Mouse (Mus musculus) activated CD4-positive, CD25-positive, alpha-beta regulatory T cell, adult 4 months (primary cell): Measurements from ENCODE around the gene Mcoln2. TPM values are rescaled to one million over a fixed set of nuclear protein-coding genes. Genes with fewer than 3 reads are reported as not detected.
A peak's percentile ranks its signal among the peaks of the same experiment; 100 is the strongest.
"Not testable (repeated sequence)": the region's sequence is repeated elsewhere in the genome, so short reads cannot be mapped to it uniquely, and the experiment has no call there.

ENCODE experiments used
- ATAC-seq: one replicate; pipeline ENCODE4 v1.8.0; 2017
- polyA plus RNA-seq, 2 experiments: library from polyadenylated mRNA; unstranded; fragments of 100-300 nt; shearing (Covaris generic); gene quantifications; one replicate each; pipeline ENCODE4 v1.2.1; 2017

Mcoln2 gene
- polyA plus RNA-seq, 2 experiments from 2014 or later = 5.6 to 11.7 TPM

- no peak for ATAC-seq
Measured at GRCm38 (mm10) chr3:146189933-146190332, 40.3 kb downstream of the Mcoln2 start.

- ATAC-seq = peak; percentile 79
Measured at GRCm38 (mm10) chr3:146192507-146192906, 42.9 kb downstream of the Mcoln2 start.

- ATAC-seq = no peak
Measured at GRCm38 (mm10) chr3:146195153-146195552, 45.5 kb downstream of the Mcoln2 start.

GRCm38 (mm10) chr3:146196301-146196700 lies 46.7 kb downstream of the Mcoln2 start:
- no peak for ATAC-seq

- ATAC-seq = no peak
Measured at GRCm38 (mm10) chr3:146196780-146197743, 47.4 kb downstream of the Mcoln2 start.

- no peak for ATAC-seq
Measured at GRCm38 (mm10) chr3:146197785-146198184, 48.2 kb downstream of the Mcoln2 start.

GRCm38 (mm10) chr3:146198803-146199481 lies 49.3 kb downstream of the Mcoln2 start:
- ATAC-seq = no peak

- ATAC-seq = no peak
Measured at GRCm38 (mm10) chr3:146199486-146199885, 49.9 kb downstream of the Mcoln2 start.

GRCm38 (mm10) chr3:146204375-146204774 lies 54.7 kb downstream of the Mcoln2 start:
- ATAC-seq = no peak

- ATAC-seq = no peak
Measured at GRCm38 (mm10) chr3:146205305-146205704, 55.7 kb downstream of the Mcoln2 start.

- no peak for ATAC-seq
Measured at GRCm38 (mm10) chr3:146206635-146207034, 57.0 kb downstream of the Mcoln2 start.

- no peak for ATAC-seq
Measured at GRCm38 (mm10) chr3:146207440-146207839, 57.8 kb downstream of the Mcoln2 start.

GRCm38 (mm10) chr3:146209759-146210158 lies 60.1 kb downstream of the Mcoln2 start:
- not testable (repeated sequence) for ATAC-seq

- no peak for ATAC-seq
Measured at GRCm38 (mm10) chr3:146211141-146211747, 61.6 kb downstream of the Mcoln2 start.

GRCm38 (mm10) chr3:146211964-146212363 lies 62.3 kb downstream of the Mcoln2 start:
- no peak for ATAC-seq

- no peak for ATAC-seq
Measured at GRCm38 (mm10) chr3:146213336-146213735, 63.7 kb downstream of the Mcoln2 start.

- no peak for ATAC-seq
Measured at GRCm38 (mm10) chr3:146216561-146216960, 66.9 kb downstream of the Mcoln2 start.

GRCm38 (mm10) chr3:146220776-146221486 lies 71.3 kb downstream of the Mcoln2 start, which contains the start of gene Lpar3:
Gene Lpar3 (plus strand): TSS chr3:146220963.
- no peak for ATAC-seq

GRCm38 (mm10) chr3:146224271-146224670 lies 74.6 kb downstream of the Mcoln2 start:
- no peak for ATAC-seq

GRCm38 (mm10) chr3:146225061-146225761 lies 75.6 kb downstream of the Mcoln2 start:
- no peak for ATAC-seq

GRCm38 (mm10) chr3:146227427-146227826 lies 77.8 kb downstream of the Mcoln2 start:
- ATAC-seq = no peak
